ENCODE assay signal across 16 mouse cellular contexts in genomic region chr9:58934776-58935175, GRCm38 (mm10).
"Had no signal": no experiment of that assay in that cellular context is flagged by ENCODE, and none has a peak within 500 bp of the region (broad histone marks: within the 10 kb centered on the region; RNA-seq: fewer than 3 reads in every experiment).

No protein-coding gene starts in this region.

- H3K27me3 ChIP-seq: liver, embryonic 15.5 days; midbrain, embryonic 13.5 days; midbrain, embryonic 15.5 days; neural tube, embryonic 12.5 days; stomach, embryonic 15.5 days had no signal

- H3K4me3 ChIP-seq: liver, embryonic 15.5 days; megakaryocyte, embryonic 14.5 days; midbrain, embryonic 13.5 days; midbrain, embryonic 15.5 days; neural tube, embryonic 12.5 days; stomach, embryonic 15.5 days had no signal

- H3K27ac ChIP-seq: liver, embryonic 15.5 days; macrophage; midbrain, embryonic 13.5 days; midbrain, embryonic 15.5 days; neural tube, embryonic 12.5 days; stomach, embryonic 15.5 days; stomach, postnatal 0 days had no signal

- H3K9me3 ChIP-seq: liver, embryonic 15.5 days; megakaryocyte, embryonic 14.5 days; midbrain, embryonic 13.5 days; midbrain, embryonic 15.5 days; neural tube, embryonic 12.5 days; stomach, embryonic 15.5 days had no signal

- H3K36me3 ChIP-seq: liver, embryonic 15.5 days; midbrain, embryonic 15.5 days; stomach, embryonic 15.5 days had no signal

- H3K9ac ChIP-seq: liver, embryonic 15.5 days; liver, postnatal 0 days; midbrain, embryonic 13.5 days; midbrain, embryonic 15.5 days; neural tube, embryonic 12.5 days; stomach, embryonic 15.5 days had no signal

- H3K4me2 ChIP-seq: liver, embryonic 15.5 days; midbrain, embryonic 11.5 days; midbrain, embryonic 13.5 days; midbrain, embryonic 15.5 days; neural tube, embryonic 12.5 days; stomach, embryonic 15.5 days had no signal

- ATAC-seq: liver, postnatal 0 days; midbrain, embryonic 13.5 days; midbrain, embryonic 15.5 days had no signal

- H3K4me1 ChIP-seq: liver, embryonic 15.5 days; megakaryocyte, embryonic 14.5 days; midbrain, embryonic 13.5 days; midbrain, embryonic 15.5 days; neural tube, embryonic 12.5 days; stomach, embryonic 15.5 days had no signal

- DNase-seq: liver, postnatal 0 days; lung, adult 2 months; lung, postnatal 14 days; right cerebral cortex, postnatal 14 days; thymus, adult 2 months; thymus, postnatal 25 days; thymus, postnatal 4 days had no signal
